Mouse (Mus musculus) ES-E14 (cell line): ENCODE measurements at regions not wholly inside any gene's neighbourhood (a gene's known extent, or its start where the extent isn't known, plus 50 kb on each side); places are given as distances from the start of the nearest gene placed in this dataset.
"Not testable (repeated sequence)": the region's sequence is repeated elsewhere in the genome, so short reads cannot be mapped to it uniquely, and the experiment has no call there.

Experiments
- DNase-seq: peaks from one replicate; pipeline ENCODE4 v3.0.0-alpha.2; 2013; ENCODE audit warnings: low read depth, low spot score
- H3K27ac ChIP-seq: 2 replicates; pipeline ENCODE4 v1.5.1; 2012; ENCODE audit warnings: low read depth, mild to moderate bottlenecking, low read length, moderate library complexity, mixed read lengths; ENCODE audit not compliant: poor library complexity, insufficient read depth, severe bottlenecking
- H3K36me3 ChIP-seq: 2 replicates; pipeline ENCODE4 v1.6.1; 2012; ENCODE audit warnings: mild to moderate bottlenecking, low read length, moderate library complexity, mixed read lengths; ENCODE audit not compliant: control insufficient read depth, poor library complexity, insufficient read depth, severe bottlenecking
- H3K4me1 ChIP-seq, 2 experiments: fragments of 150-350 bp in 1 of 2; sonication (generic) in 1 of 2; 2 replicates each; pipeline ENCODE4 v1.6.1; 2012; ENCODE audit warnings: low read length in 2 of 2, mild to moderate bottlenecking in 1 of 2, mixed read lengths in 1 of 2; ENCODE audit not compliant: control insufficient read depth in 2 of 2, insufficient read depth in 2 of 2, poor library complexity in 1 of 2
- H3K4me3 ChIP-seq, 2 experiments: fragments of 150-350 bp in 1 of 2; sonication (generic) in 1 of 2; 2 replicates each; pipeline ENCODE4 v1.5.1; 2012; ENCODE audit warnings: low read length in 2 of 2, low read depth in 1 of 2, mild to moderate bottlenecking in 1 of 2, mixed read lengths in 1 of 2; ENCODE audit not compliant: insufficient read depth in 1 of 2, poor library complexity in 1 of 2, severe bottlenecking in 1 of 2
- H3K9ac ChIP-seq: 2 replicates; pipeline ENCODE4 v1.6.1; 2012; ENCODE audit warnings: low read depth, mild to moderate bottlenecking, low read length, mixed read lengths; ENCODE audit not compliant: poor library complexity, insufficient read depth, severe bottlenecking
- H3K9me3 ChIP-seq: fragments of 150-350 bp; sonication (generic); 2 replicates; pipeline ENCODE4 v1.6.1; 2012; ENCODE audit warnings: low read depth, mild to moderate bottlenecking, low read length; ENCODE audit not compliant: control insufficient read depth, insufficient read depth
- CHD2 ChIP-seq: IDR thresholded peaks from 2 replicates; pipeline ENCODE4 v1.6.1; 2014; ENCODE audit warnings: mild to moderate bottlenecking, low read depth, low read length, inconsistent platforms
- HCFC1 ChIP-seq: IDR thresholded peaks from 2 replicates; pipeline ENCODE4 v1.6.1; 2012; ENCODE audit warnings: low read length, inconsistent platforms, borderline replicate concordance; ENCODE audit not compliant: insufficient read depth
- MAFK ChIP-seq: IDR thresholded peaks from 2 replicates; pipeline ENCODE4 v1.6.1; 2014; ENCODE audit warnings: mild to moderate bottlenecking, low read depth, low read length, inconsistent platforms; ENCODE audit not compliant: insufficient read depth
- ZC3H11A ChIP-seq: IDR thresholded peaks from 2 replicates; pipeline ENCODE4 v1.6.1; 2012; ENCODE audit warnings: low read depth, mild to moderate bottlenecking, inconsistent platforms, low read length, borderline replicate concordance
- ZNF384 ChIP-seq: IDR thresholded peaks from 2 replicates; pipeline ENCODE4 v1.6.1; 2012; ENCODE audit warnings: low read depth, low read length, inconsistent platforms
- in situ Hi-C, 2 experiments: fragments of 600-800 bp; cut with MboI; formaldehyde crosslinking; loops; one replicate each; pipeline ENCODE4 v1.15.1; 2025; ENCODE audit warnings: low sequenced_read_pairs in 2 of 2, inconsistent platforms in 1 of 2; ENCODE audit not compliant: unreplicated experiment in 2 of 2

GRCm38 (mm10) chr4:71291741-71292149, 466.0 kb downstream of the Gm11232 start:
- H3K4me1 ChIP-seq: no peaks in the 10 kb centered on the region
- DNase-seq: no peak
- in situ Hi-C loops: no loop called here
- H3K9ac ChIP-seq: no peak overlapping the region
- H3K36me3 ChIP-seq: no peaks in the 10 kb centered on the region
- H3K9me3 ChIP-seq: no peaks in the 10 kb centered on the region
- H3K4me3 ChIP-seq: no peak overlapping the region
- TF ChIP-seq HCFC1 (no peak), ZNF384 (no peak), MAFK (no peak), CHD2 (no peak), ZC3H11A (no peak)
- H3K27ac ChIP-seq: no peak overlapping the region

GRCm38 (mm10) chr4:71291111-71291740, 466.5 kb downstream of the Gm11232 start:
- H3K9ac ChIP-seq, H3K9me3 ChIP-seq, H3K36me3 ChIP-seq, DNase-seq, H3K27ac ChIP-seq, H3K4me3 ChIP-seq, in situ Hi-C loops, H3K4me1 ChIP-seq: not testable (repeated sequence)

GRCm38 (mm10) chr4:71283147-71283546, 474.6 kb downstream of the Gm11232 start:
- in situ Hi-C loops: no loop called here
- no peaks in the 10 kb centered on the region for H3K4me1 ChIP-seq
- no peak overlapping the region for H3K9ac ChIP-seq
- no peak for TF ChIP-seq ZNF384
- no peak for TF ChIP-seq MAFK
- TF ChIP-seq ZC3H11A: no peak
- no peak for TF ChIP-seq HCFC1
- TF ChIP-seq CHD2: no peak
- no peaks in the 10 kb centered on the region for H3K36me3 ChIP-seq
- H3K4me3 ChIP-seq: no peak overlapping the region
- H3K27ac ChIP-seq: no peak overlapping the region
- DNase-seq: no peak
- H3K9me3 ChIP-seq: no peaks in the 10 kb centered on the region

- Histone ChIP-seq H3K36me3 (no peaks in the 10 kb centered on the region), H3K4me3 (no peak overlapping the region), H3K9me3 (no peaks in the 10 kb centered on the region), H3K9ac (no peak overlapping the region), H3K27ac (no peak overlapping the region), H3K4me1 (no peaks in the 10 kb centered on the region)
- no peak for TF ChIP-seq MAFK
- TF ChIP-seq ZC3H11A: no peak
- no peak for TF ChIP-seq CHD2
- TF ChIP-seq HCFC1: no peak
- TF ChIP-seq ZNF384: no peak
- in situ Hi-C loops: no loop called here
- no peak for DNase-seq
These were observed 478.1 kb downstream of the Gm11232 start for GRCm38 (mm10) chr4:71279710-71280109.

GRCm38 (mm10) chr4:71259897-71260296, 497.9 kb downstream of the Gm11232 start:
- in situ Hi-C loops: no loop called here
- no peak for TF ChIP-seq ZC3H11A
- TF ChIP-seq MAFK: no peak
- TF ChIP-seq HCFC1: no peak
- no peak for TF ChIP-seq CHD2
- no peak for TF ChIP-seq ZNF384
- H3K36me3 ChIP-seq: no peaks in the 10 kb centered on the region

More at GRCm38 (mm10) chr4:71259897-71260296, 497.9 kb downstream of the Gm11232 start:
- H3K9ac ChIP-seq: no peak overlapping the region
- no peak for DNase-seq
- H3K4me3 ChIP-seq: no peak overlapping the region
- H3K27ac ChIP-seq: no peak overlapping the region
- no peaks in the 10 kb centered on the region for H3K9me3 ChIP-seq
- H3K4me1 ChIP-seq: no peaks in the 10 kb centered on the region
